Mouse (Mus musculus) frontal cortex, postnatal 14 days (tissue): ENCODE measurements around the gene Tspan4.

Experiments
- DNase-seq, 2 experiments: peaks; one replicate each; pipeline ENCODE4 v3.0.0; 2022; ENCODE audit warnings: low spot score in 2 of 2

The Tspan4 gene

GRCm38 (mm10) chr7:141460391-141461113, 14.5 kb upstream of the Tspan4 start, which contains the start of gene Cracr2b:
Gene Cracr2b (plus strand): TSS chr7:141461094.
- no peak for DNase-seq

- DNase-seq = no peak
These were observed 13.3 kb upstream of the Tspan4 start for GRCm38 (mm10) chr7:141461521-141462332.

DNA sequence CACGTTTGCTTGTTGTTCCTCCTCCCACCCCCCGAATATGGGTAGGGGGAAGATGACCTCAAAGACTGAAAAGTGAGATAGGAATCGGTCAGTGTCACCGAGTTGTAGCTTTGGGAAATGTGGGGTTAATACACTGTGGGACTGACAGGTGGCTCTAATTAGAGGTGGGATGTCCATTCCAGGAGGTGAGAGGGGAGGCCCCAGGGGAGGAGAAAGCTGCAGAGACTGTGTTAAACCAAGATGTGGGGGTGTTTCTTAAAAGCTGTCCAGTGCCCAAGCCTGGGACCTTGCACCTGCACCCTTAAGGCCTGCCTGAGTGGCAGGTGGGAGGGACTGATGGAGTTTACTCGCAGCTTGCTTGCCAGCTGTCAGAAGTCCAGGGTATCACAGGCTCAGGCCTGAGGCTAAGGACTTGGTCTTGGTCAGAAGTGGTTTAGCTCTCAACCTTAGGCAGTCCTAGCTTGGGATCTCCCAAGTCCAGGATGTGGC, 12.7 kb upstream of the Tspan4 start:
- no peak for DNase-seq

DNA sequence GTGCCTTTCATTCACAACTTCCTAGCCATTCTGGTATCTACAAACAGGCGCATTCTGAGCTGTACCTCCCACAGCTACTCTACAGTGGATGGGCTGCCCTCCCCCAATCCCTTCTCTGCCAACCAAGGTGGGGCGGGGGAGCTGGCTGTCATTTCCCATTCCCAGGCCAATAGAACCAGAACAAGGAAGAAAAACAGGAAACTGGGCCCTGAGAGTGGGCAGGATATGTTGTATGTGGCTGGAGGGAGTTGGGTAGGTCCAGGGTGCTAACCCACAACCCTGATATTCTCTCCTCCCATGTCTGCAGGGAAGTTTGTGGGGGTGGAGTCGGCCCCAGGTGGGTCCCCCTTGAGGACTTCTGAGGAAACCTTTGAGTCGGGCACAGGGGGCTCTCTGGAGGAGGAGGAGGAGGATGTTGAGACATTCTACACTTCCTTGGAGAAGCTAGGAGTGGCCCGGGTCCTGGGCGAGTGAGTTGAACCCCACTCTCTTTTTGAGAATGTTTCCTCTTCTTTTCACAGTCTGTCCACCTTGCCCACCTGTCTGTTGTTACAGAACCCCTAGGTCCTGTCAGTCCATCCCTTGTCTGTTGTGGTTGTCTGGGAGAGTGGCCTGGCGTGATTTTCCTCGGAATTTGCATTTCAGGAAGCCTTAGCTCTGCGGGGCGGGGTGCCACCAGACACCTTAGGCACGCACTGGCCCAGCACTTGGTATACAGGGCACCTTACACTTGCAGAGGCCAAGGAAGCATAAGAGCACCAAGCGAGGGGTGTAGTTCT, 11.0 kb upstream of the Tspan4 start:
- DNase-seq = no peak

- no peak for DNase-seq
These were observed 10.3 kb upstream of the Tspan4 start for GRCm38 (mm10) chr7:141464603-141465201.

- DNase-seq = peak in 1 of 2 experiments; percentile 8
These were observed 9.5 kb upstream of the Tspan4 start for GRCm38 (mm10) chr7:141465388-141466044.

DNA sequence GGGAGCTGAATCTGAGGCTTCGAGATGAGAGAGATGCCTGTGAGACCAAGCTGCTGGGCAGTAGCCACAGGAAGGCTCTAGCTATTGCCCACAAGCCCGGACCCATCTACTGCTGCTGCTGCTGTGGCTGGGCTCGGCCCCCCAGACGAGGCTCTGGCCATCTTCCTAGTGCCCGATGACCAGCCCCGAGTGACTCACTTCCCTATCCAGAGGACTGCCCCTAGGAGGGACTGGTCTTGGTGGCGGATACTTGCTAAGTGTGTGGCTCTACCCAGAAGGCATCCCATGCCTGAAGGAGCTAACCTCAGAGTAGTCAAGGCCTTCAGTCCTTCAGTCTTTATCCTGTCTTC, 9.0 kb upstream of the Tspan4 start:
- DNase-seq = no peak

- DNase-seq = no peak
These were observed 8.4 kb upstream of the Tspan4 start for GRCm38 (mm10) chr7:141466607-141467148.

GRCm38 (mm10) chr7:141467230-141468030, 7.6 kb upstream of the Tspan4 start, which contains the start of gene Cd151:
Gene Cd151 (plus strand): TSS chr7:141467392.
- DNase-seq = peak in 1 of 2 experiments; percentile 52

DNA sequence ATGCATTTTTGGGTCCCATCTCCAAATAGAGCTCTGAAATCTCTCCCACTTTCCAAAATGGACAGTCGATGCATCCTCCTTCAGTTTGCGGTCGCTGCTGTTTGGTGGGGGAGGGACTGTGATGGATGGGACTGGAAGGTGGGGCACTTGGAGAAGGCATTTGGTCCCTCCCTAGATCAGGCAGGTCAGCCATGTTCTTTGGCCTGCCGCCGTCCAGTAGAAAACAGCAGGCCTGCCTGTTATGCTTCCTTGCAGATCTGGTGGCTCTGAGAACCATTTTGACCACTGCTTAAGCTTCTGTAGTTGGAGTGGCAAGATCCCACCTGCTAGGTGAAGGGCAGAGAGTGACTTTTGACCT, 6.9 kb upstream of the Tspan4 start:
- no peak for DNase-seq

GRCm38 (mm10) chr7:141468522-141469211, 6.4 kb upstream of the Tspan4 start:
- DNase-seq = no peak

DNA sequence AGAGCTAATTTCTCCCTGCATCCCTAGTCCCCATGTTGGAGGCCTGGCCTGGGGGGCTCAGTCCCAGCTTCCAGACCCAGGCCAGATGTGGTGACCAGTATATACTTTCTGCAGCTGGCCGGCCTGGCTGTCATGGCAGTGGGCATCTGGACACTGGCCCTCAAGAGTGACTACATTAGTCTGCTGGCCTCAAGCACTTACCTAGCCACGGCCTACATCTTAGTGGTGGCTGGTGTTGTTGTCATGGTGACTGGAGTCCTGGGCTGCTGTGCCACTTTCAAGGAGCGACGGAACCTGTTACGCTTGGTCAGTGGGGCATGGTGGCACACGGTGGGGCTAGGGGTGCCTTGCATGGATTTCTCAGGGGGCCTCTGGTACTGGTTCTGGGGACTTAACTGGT, 5.7 kb upstream of the Tspan4 start:
- DNase-seq = no peak

- no peak for DNase-seq
These were observed 5.0 kb upstream of the Tspan4 start for GRCm38 (mm10) chr7:141469901-141470636.

DNA sequence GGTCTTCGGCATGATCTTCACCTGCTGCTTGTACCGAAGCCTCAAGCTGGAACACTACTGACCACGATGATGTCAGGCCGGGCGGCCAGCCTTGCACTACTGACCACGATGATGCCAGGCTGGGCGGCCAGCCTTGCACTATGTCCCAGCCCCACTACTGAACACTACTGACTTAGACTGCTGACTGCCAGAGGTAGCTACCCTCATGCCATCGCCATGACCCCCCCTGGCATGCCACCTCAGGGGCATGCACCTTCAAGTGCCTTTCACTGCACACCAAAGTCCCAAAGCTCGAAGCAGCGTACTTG, 4.4 kb upstream of the Tspan4 start:
- no peak for DNase-seq

- no peak for DNase-seq
These were observed 3.8 kb upstream of the Tspan4 start for GRCm38 (mm10) chr7:141471236-141471635.

- DNase-seq = no peak
These were observed 2.8 kb upstream of the Tspan4 start for GRCm38 (mm10) chr7:141472226-141472625.

DNA sequence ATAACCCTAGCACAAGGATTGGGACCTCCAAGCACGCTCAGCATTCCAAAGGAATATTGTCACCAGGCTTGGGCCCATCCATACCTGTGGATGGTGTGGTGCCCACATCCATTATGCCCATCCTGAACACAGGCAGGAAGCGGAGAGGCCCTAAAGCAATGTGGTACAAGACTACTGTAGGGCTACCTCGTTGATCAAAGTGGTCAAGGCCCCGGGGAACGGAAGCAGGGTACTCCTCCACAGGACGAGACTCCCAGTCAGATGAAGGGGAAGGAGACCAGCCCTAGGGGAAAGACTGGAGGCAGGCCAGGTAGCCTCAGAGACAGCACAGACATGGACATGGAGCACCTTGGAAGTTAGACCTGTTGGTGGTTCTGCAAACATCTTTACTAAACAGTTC, 2.3 kb upstream of the Tspan4 start:
- DNase-seq = no peak

DNA sequence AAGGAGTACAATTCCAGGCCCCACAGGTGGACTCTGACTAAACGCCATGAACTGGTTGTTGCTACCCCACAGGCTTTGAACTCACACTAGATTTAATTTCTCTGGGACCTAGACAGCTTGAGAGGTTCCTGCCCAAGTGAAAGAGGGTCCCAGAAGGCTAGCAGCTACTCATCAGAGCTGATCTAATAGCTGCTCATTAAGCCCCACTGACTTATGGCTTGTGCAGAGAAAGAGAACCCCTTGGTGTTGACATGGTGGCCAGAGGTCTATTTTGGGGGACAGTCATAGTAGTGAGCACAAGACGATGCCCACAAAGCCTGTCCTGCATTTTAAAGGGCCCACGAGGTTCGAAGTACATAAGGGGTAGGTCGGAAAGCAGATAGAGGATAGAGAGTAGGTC, 880 bp upstream of the Tspan4 start:
- no peak for DNase-seq

GRCm38 (mm10) chr7:141475805-141476158, 742 bp downstream of the Tspan4 start:
- no peak for DNase-seq
